Mouse (Mus musculus): ENCODE measurements at regions not wholly inside any gene's neighbourhood (a gene's known extent, or its start where the extent isn't known, plus 50 kb on each side); places are given as distances from the start of the nearest gene placed in this dataset.

DNA sequence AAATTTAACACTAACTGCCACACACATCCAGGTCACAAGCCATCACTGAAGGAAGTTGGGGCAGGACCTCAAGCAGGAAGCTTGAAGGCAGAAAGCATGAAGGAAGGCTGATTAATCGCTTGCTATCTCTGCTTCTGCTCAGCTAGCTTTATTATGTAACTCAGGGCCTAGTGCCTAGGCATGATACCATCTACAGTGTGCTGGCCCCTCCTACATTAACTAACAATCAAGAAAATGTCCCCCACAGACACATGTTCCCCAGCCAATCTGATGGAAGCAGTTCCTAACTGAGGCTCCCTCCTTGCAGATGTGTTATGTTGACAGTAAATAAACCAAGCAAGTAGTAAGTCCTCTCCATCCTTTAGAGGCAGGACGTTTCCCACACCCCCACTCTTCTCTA, 186.6 kb downstream of the Pfkfb3 start:
- H3K27me3 ChIP-seq (ENCODE audit: control insufficient read depth, insufficient read depth, low read length), result no peaks in the 10 kb centered on the region
- TF ChIP-seq POLR2A (IDR thresholded peaks at IDR 0.05; ENCODE audit: insufficient read depth, low read depth, low read length) (no peak), EP300 (IDR thresholded peaks at IDR 0.05; ENCODE audit: insufficient read depth, low read depth, low read length) (no peak), CTCF (IDR thresholded peaks at IDR 0.05) (no peak)
- no peaks in the 10 kb centered on the region for H3K79me2 ChIP-seq (replicated peaks; ENCODE audit: control insufficient read depth, insufficient read depth, low read length)
- intact Hi-C loops (cut with DNase I), result no loop called here
- DNase-seq, result no peak
- H3K4me3 ChIP-seq, result no peak overlapping the region
- peaks cover 2% of the 10 kb centered on the region; the same call in 1 of the 2 replicates for H3K36me3 ChIP-seq (ENCODE audit: control insufficient read depth, insufficient read depth, low read length)
- no peak overlapping the region for H3K27ac ChIP-seq
- no peak overlapping the region for H3K9ac ChIP-seq (ENCODE audit: low read depth, low read length)
- peaks cover 1% of the 10 kb centered on the region; the same call in 1 of the 2 replicates for H3K4me1 ChIP-seq (ENCODE audit: control insufficient read depth, insufficient read depth, low read length)
- WGBS, result 60% methylated on average over 2 of the region's 2 CpGs

DNA sequence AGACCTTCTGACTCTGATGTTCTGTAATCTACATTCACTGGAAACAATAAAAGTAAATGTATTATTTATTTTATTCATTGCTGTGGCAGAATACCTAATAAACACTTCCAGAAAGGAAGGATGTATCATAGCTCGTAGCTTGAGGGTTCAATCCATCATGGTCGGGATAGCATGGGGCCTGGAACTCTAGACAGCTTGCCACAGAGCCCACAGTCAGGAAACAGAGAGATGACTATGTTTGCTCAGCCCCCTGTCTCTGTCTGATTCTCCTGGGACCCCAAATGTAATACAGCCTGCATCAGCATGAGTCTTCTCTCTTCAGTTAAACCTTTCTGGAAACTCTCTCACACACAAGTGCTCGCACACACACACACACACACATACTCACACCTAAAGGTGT, 188.1 kb downstream of the Pfkfb3 start:
- Histone ChIP-seq H3K27me3 (ENCODE audit: control insufficient read depth, insufficient read depth, low read length) (no peaks in the 10 kb centered on the region), H3K4me1 (ENCODE audit: control insufficient read depth, insufficient read depth, low read length) (peaks cover 1% of the 10 kb centered on the region; the same call in 1 of the 2 replicates), H3K36me3 (ENCODE audit: control insufficient read depth, insufficient read depth, low read length) (peaks cover 2% of the 10 kb centered on the region; the same call in 1 of the 2 replicates), H3K4me3 (no peak overlapping the region), H3K27ac (peak overlapping the region; percentile 51), H3K79me2 (replicated peaks; ENCODE audit: control insufficient read depth, insufficient read depth, low read length) (no peaks in the 10 kb centered on the region), H3K9ac (ENCODE audit: low read depth, low read length) (no peak overlapping the region)
- 51% methylated on average over 3 of the region's 3 CpGs for WGBS
- TF ChIP-seq EP300 (IDR thresholded peaks at IDR 0.05; ENCODE audit: insufficient read depth, low read depth, low read length) (no peak), CTCF (IDR thresholded peaks at IDR 0.05) (no peak), POLR2A (IDR thresholded peaks at IDR 0.05; ENCODE audit: insufficient read depth, low read depth, low read length) (no peak)
- intact Hi-C loops (cut with DNase I), result loop anchor here (1.0 to 2.0 kb wide), 2 partner anchors 65 to 136 kb away; no protein-coding TSS in a partner anchor
- DNase-seq, result no peak

DNA sequence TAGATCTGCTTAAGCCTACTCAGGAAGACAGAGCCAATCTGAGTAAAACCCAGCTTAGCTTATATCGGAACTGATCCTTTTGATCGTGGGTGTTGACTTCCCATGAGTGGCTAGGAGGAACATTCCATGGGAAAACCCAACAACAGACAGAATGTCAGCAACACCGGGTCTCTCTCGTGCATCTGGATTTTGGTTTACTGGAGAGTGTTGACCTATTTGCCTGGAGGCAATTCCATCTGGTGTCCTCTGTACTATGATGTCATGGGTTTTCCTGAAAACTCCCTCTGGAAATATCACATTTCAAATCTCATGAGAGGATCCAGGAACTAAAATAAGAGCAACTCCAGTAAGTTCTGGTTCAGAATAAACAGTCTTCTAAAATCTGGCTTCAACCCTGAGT, 188.5 kb downstream of the Pfkfb3 start:
- Histone ChIP-seq H3K27ac (peak overlapping the region; percentile 51), H3K9ac (ENCODE audit: low read depth, low read length) (no peak overlapping the region), H3K36me3 (ENCODE audit: control insufficient read depth, insufficient read depth, low read length) (peaks cover 2% of the 10 kb centered on the region; the same call in 1 of the 2 replicates), H3K79me2 (replicated peaks; ENCODE audit: control insufficient read depth, insufficient read depth, low read length) (no peaks in the 10 kb centered on the region), H3K4me3 (no peak overlapping the region), H3K4me1 (ENCODE audit: control insufficient read depth, insufficient read depth, low read length) (peaks cover 1% of the 10 kb centered on the region; the same call in 1 of the 2 replicates), H3K27me3 (ENCODE audit: control insufficient read depth, insufficient read depth, low read length) (no peaks in the 10 kb centered on the region)
- TF ChIP-seq CTCF (IDR thresholded peaks at IDR 0.05) (no peak), EP300 (IDR thresholded peaks at IDR 0.05; ENCODE audit: insufficient read depth, low read depth, low read length) (no peak), POLR2A (IDR thresholded peaks at IDR 0.05; ENCODE audit: insufficient read depth, low read depth, low read length) (no peak)
- intact Hi-C loops (cut with DNase I), result loop anchor here (1.0 to 2.0 kb wide), 2 partner anchors 65 to 137 kb away; no protein-coding TSS in a partner anchor
- 41% methylated on average over 4 of the region's 4 CpGs for WGBS
- peak; percentile 21 to 46 for DNase-seq

DNA sequence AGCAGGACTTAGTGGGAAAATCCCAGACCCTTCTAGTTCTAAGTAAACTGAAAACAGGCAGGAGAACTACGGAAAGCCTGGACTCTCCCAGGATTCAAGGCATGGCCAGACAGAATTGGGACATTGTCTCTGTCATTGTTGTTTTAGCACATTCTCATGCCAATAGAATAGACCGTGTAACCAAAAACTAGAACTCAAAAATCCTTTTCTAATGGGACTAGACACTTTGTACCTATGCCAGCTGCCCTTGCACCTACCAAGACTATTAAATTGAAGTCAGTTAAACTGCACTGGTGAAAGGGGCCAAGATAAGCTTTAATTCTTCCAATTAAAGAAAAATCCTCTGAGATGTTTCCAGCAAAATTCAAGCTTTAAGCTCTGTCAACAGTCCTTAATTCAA, 189.8 kb downstream of the Pfkfb3 start:
- no peaks in the 10 kb centered on the region for H3K79me2 ChIP-seq (replicated peaks; ENCODE audit: control insufficient read depth, insufficient read depth, low read length)
- no peak overlapping the region for H3K9ac ChIP-seq (ENCODE audit: low read depth, low read length)
- peaks cover 1% of the 10 kb centered on the region; the same call in 1 of the 2 replicates for H3K4me1 ChIP-seq (ENCODE audit: control insufficient read depth, insufficient read depth, low read length)
- no peaks in the 10 kb centered on the region for H3K27me3 ChIP-seq (ENCODE audit: control insufficient read depth, insufficient read depth, low read length)
- H3K27ac ChIP-seq, result no peak overlapping the region
- TF ChIP-seq POLR2A (IDR thresholded peaks at IDR 0.05; ENCODE audit: insufficient read depth, low read depth, low read length) (no peak), EP300 (IDR thresholded peaks at IDR 0.05; ENCODE audit: insufficient read depth, low read depth, low read length) (no peak), CTCF (IDR thresholded peaks at IDR 0.05) (no peak)
- no peak for DNase-seq
- WGBS, result 47% methylated on average over 2 of the region's 2 CpGs
- intact Hi-C loops (cut with DNase I), result loop anchor here (2.0 kb wide), 1 partner anchor 67 kb away; no protein-coding TSS in a partner anchor
- H3K4me3 ChIP-seq, result no peak overlapping the region
- H3K36me3 ChIP-seq (ENCODE audit: control insufficient read depth, insufficient read depth, low read length), result peaks cover 2% of the 10 kb centered on the region; the same call in 1 of the 2 replicates

DNA sequence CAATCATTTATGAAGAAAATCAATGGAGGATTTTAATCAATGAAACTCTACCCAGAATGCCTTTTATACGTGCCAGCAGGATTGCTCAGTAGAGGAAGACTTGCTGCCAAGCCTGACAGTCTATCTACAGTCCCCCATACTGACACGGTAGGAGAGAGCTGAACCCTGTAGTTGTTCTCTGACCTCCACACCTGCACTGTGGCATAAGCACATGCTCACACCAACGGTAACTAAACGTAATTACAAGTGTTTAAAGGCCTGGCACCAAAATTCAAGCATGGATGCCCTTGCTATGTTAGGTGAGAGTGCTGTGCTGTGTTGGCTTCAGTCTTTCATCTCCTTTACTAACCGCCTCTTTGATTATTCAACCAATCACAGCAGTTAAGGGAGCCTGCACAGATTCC, 190.8 kb downstream of the Pfkfb3 start:
- Histone ChIP-seq H3K27me3 (ENCODE audit: control insufficient read depth, insufficient read depth, low read length) (no peaks in the 10 kb centered on the region), H3K36me3 (ENCODE audit: control insufficient read depth, insufficient read depth, low read length) (peaks cover 2% of the 10 kb centered on the region; the same call in 1 of the 2 replicates), H3K4me3 (no peak overlapping the region), H3K4me1 (ENCODE audit: control insufficient read depth, insufficient read depth, low read length) (peaks cover 1% of the 10 kb centered on the region; the same call in 1 of the 2 replicates), H3K79me2 (replicated peaks; ENCODE audit: control insufficient read depth, insufficient read depth, low read length) (no peaks in the 10 kb centered on the region), H3K9ac (ENCODE audit: low read depth, low read length) (no peak overlapping the region), H3K27ac (no peak overlapping the region)
- TF ChIP-seq CTCF (IDR thresholded peaks at IDR 0.05), result no peak
- no peak for TF ChIP-seq EP300 (IDR thresholded peaks at IDR 0.05; ENCODE audit: insufficient read depth, low read depth, low read length)
- intact Hi-C loops (cut with DNase I), result no loop called here
- 87% methylated on average over 5 of the region's 5 CpGs for WGBS
- DNase-seq, result no peak

DNA sequence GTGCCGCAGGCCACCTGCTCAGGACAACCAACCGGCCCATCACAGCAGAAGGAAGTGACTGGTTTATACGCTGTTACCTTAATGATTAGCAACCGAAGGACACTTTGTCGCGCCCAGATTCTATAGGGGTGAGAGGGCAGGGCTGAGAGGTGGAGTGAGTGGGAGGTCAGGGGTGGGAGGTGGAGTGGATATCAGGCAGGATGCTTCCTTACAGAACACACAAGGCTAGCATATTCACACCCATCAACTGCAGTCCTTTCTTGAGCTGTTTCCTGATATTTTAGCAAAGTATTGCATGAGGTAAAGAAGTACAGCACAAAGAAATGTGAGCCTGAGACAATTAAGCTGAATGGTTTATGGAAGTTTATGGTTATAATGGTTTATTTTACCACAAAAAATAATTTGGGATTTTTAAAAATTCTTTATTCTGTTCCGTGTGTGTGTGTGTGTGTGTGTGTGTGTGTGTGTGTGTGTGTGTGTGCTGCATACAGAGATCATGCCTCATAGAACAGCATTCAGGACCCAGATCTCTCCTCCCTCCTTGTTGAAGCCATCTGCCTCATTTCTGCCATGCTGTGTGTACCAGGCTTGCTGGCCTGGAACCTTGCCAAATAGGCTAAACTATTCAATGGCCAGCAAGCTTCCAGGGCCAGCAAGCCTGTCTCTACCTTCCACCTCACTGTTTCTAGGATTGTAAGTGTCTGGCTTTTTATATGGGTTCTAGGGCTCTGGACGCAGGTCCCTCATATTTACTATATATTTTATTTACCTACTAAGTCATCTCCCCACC, 190.5 kb downstream of the Prkcq start:
- no peak for DNase-seq
- Histone ChIP-seq H3K27ac (no peak overlapping the region), H3K4me3 (no peak overlapping the region), H3K27me3 (ENCODE audit: control insufficient read depth, insufficient read depth, low read length) (no peaks in the 10 kb centered on the region), H3K9ac (ENCODE audit: low read depth, low read length) (no peak overlapping the region), H3K79me2 (replicated peaks; ENCODE audit: control insufficient read depth, insufficient read depth, low read length) (no peaks in the 10 kb centered on the region), H3K4me1 (ENCODE audit: control insufficient read depth, insufficient read depth, low read length) (peaks cover 1% of the 10 kb centered on the region; the same call in 1 of the 2 replicates), H3K36me3 (ENCODE audit: control insufficient read depth, insufficient read depth, low read length) (peaks cover 2% of the 10 kb centered on the region; the same call in 1 of the 2 replicates)
- TF ChIP-seq EP300 (IDR thresholded peaks at IDR 0.05; ENCODE audit: insufficient read depth, low read depth, low read length), result no peak
- no peak for TF ChIP-seq POLR2A (IDR thresholded peaks at IDR 0.05; ENCODE audit: insufficient read depth, low read depth, low read length)
- no peak for TF ChIP-seq CTCF (IDR thresholded peaks at IDR 0.05)
- 82% methylated on average over 8 of the region's 8 CpGs for whole genome bisulfite sequencing
- intact Hi-C loops (cut with DNase I), result no loop called here
